Mouse (Mus musculus) hindbrain, embryonic 11.5 days (tissue): ENCODE results near the gene Ctsl. TPM values are rescaled to one million over a fixed set of nuclear protein-coding genes. Genes with fewer than 3 reads are reported as not detected.

Experiments
- ATAC-seq: fragments of 200-750 bp; cut with Nextera tagmentation; 2 replicates; pipeline ENCODE4 v1.8.0; 2017; ENCODE audit warnings: mild to moderate bottlenecking, moderate TSS enrichment, moderate library complexity; ENCODE audit not compliant: low FRiP score
- DNase-seq: peaks from one replicate; pipeline ENCODE4 v3.0.0-alpha.2; 2015; ENCODE audit warnings: low spot score
- H3K27ac ChIP-seq: fragments of 300-500 bp; sonication (generic); 2 replicates; pipeline ENCODE4 v1.5.1; 2014; ENCODE audit warnings: mild to moderate bottlenecking, low read depth, low read length
- H3K27me3 ChIP-seq: fragments of 300-500 bp; sonication (generic); 2 replicates; pipeline ENCODE4 v1.6.1; 2014; ENCODE audit warnings: mild to moderate bottlenecking, low read length, moderate library complexity, mixed read lengths; ENCODE audit not compliant: control insufficient read depth, insufficient read depth
- H3K36me3 ChIP-seq: fragments of 300-500 bp; sonication (generic); 2 replicates; pipeline ENCODE4 v1.6.1; 2014; ENCODE audit warnings: mild to moderate bottlenecking, low read length, moderate library complexity, mixed read lengths; ENCODE audit not compliant: control insufficient read depth, insufficient read depth
- H3K4me1 ChIP-seq: fragments of 300-500 bp; sonication (generic); replicated peaks from 2 replicates; pipeline ENCODE4 v1.6.1; 2014; ENCODE audit warnings: low read length, mixed read lengths; ENCODE audit not compliant: control insufficient read depth, insufficient read depth
- H3K4me2 ChIP-seq: fragments of 300-500 bp; sonication (generic); replicated peaks from 2 replicates; pipeline ENCODE4 v1.6.1; 2014; ENCODE audit warnings: mild to moderate bottlenecking, low read depth, low read length
- H3K4me3 ChIP-seq: fragments of 300-500 bp; sonication (generic); 2 replicates; pipeline ENCODE4 v1.5.1; 2014; ENCODE audit warnings: low read depth, low read length
- H3K9ac ChIP-seq: fragments of 300-500 bp; sonication (generic); 2 replicates; pipeline ENCODE4 v1.6.1; 2014; ENCODE audit warnings: low read depth, low read length
- H3K9me3 ChIP-seq: fragments of 300-500 bp; sonication (generic); 2 replicates; pipeline ENCODE4 v1.6.1; 2016; ENCODE audit warnings: low read length; ENCODE audit not compliant: control insufficient read depth
- WGBS: fragments of 180-500 bp; shearing (Covaris S2); extraction: QIAGEN DNeasy Blood & Tissue Kit; methylation state at CpG from one replicate; pipeline ENCODE4 v1.1.7; 2014; 5-methylcytosine and 5-hydroxymethylcytosine counted together
- polyA plus RNA-seq: library from polyadenylated mRNA; unstranded; fragments of >200 nt; fragmentation: Nextera tagmentation; extraction: Ambion mirVana; gene quantifications from 2 replicates; pipeline ENCODE4 v1.2.1, GENCODE M21; 2014

The Ctsl gene
- polyA plus RNA-seq, 1 experiment from 2014 or later = 135 TPM

DNA sequence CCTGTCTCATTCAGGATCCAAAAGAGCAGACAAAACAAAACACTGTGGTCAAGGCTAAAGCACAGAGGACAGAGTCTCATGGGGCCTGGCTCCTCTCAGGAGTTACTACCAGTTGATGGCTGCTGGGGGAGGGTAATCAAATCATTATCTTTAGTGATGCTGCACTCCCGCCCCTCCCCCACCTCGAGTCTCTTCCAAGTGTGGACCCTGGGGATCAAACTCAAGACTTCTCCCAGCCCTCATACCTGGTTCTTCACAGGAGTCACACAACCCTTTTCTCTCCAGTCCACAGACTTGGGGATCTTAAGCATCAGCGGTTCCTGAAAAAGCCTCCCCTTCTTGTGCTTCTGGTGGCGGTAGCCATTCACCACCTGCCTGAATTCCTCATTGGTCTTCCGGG lies 3.1 kb downstream of the Ctsl start:
- DNase-seq (no peak), ATAC-seq (no peak)
- Histone ChIP-seq H3K9ac (no peak overlapping the region), H3K4me2 (no peak overlapping the region), H3K9me3 (no peaks in the 10 kb centered on the region), H3K4me3 (no peak overlapping the region), H3K27ac (no peak overlapping the region), H3K4me1 (no peaks in the 10 kb centered on the region), H3K27me3 (no peaks in the 10 kb centered on the region), H3K36me3 (peaks cover 9% of the 10 kb centered on the region)
- 97% methylated on average over 5 of the region's 5 CpGs for WGBS

DNA sequence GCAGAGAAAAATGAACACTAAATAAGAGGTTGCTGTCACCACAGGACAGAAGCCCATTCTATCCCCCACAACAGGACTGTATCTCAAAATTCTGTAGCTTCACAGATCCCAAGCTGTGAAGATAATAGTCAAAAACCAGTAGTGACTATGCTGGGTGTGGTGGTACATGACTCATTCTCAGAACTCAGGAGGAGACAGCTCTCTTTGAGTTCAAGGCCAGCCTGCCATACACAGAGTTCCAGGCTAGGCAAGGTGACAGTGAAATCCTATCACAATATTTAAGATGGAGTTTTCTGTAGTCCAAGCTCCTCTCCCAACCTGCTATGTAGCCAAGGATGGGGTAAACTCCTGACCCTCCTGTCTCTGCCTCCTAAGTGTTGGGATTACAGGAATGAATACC lies 5.4 kb downstream of the Ctsl start:
- H3K4me1 ChIP-seq = no peaks in the 10 kb centered on the region
- H3K36me3 ChIP-seq = peaks cover 9% of the 10 kb centered on the region
- no peaks in the 10 kb centered on the region for H3K27me3 ChIP-seq
- no peak overlapping the region for H3K27ac ChIP-seq
- H3K9me3 ChIP-seq = no peaks in the 10 kb centered on the region
- no peak for DNase-seq
- no peak for ATAC-seq
- no peak overlapping the region for H3K9ac ChIP-seq
- H3K4me3 ChIP-seq = no peak overlapping the region
- no peak overlapping the region for H3K4me2 ChIP-seq

DNA sequence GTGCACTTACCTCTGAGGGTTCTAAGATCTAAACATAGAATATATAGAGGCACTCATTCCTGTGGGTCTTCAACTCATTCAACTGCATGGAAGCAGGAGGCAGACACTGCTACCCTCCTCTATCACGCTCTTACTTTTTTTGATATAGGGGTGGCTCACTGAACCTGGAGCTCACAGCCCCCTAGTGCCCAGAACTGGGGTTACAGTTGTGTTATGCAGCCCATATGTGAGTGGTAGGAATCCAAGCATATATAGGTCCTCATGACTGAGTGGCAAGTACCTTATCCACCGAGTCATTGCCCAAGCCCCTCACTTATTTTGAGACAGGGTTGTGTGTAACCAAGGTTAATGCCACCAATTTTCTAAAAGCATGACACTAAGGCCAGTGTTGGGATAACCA lies 6.4 kb downstream of the Ctsl start:
- Histone ChIP-seq H3K4me1 (no peaks in the 10 kb centered on the region), H3K27ac (no peak overlapping the region), H3K4me3 (no peak overlapping the region), H3K27me3 (no peaks in the 10 kb centered on the region), H3K9me3 (no peaks in the 10 kb centered on the region), H3K9ac (no peak overlapping the region), H3K4me2 (no peak overlapping the region), H3K36me3 (peaks cover 9% of the 10 kb centered on the region)
- peak; percentile 46 for DNase-seq
- no peak for ATAC-seq
- WGBS = 85% methylated on average over 2 of the region's 2 CpGs

DNA sequence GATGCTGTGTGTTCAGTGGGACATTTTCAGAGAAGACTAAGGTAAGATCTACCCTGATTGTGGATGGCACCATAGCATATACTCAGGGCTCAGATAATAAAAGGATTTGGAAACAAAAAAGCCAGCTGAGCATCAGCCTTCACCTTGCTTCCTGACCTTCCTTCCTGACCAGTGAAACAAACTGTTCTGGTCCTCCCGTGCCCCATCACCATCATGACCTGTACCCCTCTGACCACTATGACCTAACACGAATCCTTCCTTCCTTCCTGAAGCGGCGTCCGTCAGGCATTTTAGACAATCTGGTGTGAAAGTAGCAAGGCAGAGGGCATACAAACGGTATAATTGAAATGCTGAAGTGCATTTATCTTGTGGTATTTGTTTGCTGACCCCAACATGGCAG lies 8.6 kb downstream of the Ctsl start:
- Histone ChIP-seq H3K4me3 (no peak overlapping the region), H3K4me2 (no peak overlapping the region), H3K27ac (no peak overlapping the region), H3K9ac (no peak overlapping the region), H3K27me3 (no peaks in the 10 kb centered on the region), H3K36me3 (peaks cover 4% of the 10 kb centered on the region), H3K9me3 (no peaks in the 10 kb centered on the region), H3K4me1 (no peaks in the 10 kb centered on the region)
- WGBS = 85% methylated on average over 6 of the region's 6 CpGs
- DNase-seq (no peak), ATAC-seq (no peak)

DNA sequence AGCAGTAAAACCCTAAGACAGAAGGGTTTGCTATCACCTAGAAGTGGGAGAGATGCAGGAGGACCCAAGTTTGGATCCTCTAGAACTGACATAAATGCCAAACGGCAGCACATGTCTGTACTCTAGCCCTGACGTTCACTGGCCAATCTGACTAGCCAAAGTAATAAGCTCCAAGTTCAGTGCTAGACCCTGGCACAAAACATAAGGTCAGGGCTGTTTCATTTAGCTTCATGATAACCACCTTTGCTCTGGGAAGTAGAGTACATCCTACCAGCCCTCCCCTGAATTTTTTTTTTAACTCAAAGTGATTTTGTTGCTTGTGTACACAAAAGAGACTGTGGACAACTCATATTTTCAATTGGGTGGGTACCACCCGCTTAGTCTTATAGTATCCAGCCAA lies 9.7 kb downstream of the Ctsl start:
- H3K9me3 ChIP-seq = no peaks in the 10 kb centered on the region
- H3K9ac ChIP-seq = no peak overlapping the region
- no peaks in the 10 kb centered on the region for H3K27me3 ChIP-seq
- ATAC-seq = no peak
- no peak for DNase-seq
- H3K4me3 ChIP-seq = no peak overlapping the region
- no peaks in the 10 kb centered on the region for H3K4me1 ChIP-seq
- WGBS = 86% methylated on average over 3 of the region's 3 CpGs
- no peak overlapping the region for H3K27ac ChIP-seq
- no peak overlapping the region for H3K4me2 ChIP-seq
- H3K36me3 ChIP-seq = peaks cover 2% of the 10 kb centered on the region; the same call in 1 of the 2 replicates

DNA sequence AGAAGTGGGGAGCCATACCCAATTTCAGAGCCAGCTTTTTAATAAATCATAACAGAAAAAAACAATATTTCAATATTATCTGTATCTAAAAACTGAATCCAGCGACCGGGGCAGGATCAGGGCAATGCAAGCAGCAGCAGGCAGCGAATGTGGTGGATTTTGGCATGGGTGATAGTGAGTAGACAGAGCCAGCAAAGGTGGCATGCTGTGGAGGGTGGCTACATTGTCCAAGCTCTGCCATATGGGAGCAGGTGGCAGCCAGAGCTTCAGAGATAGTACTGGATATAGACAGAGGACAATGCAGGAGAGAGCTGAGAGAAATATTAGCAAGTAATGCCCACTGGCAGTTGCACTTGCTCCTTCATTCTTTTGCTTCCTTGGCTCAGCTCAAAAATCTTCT lies 11.0 kb downstream of the Ctsl start:
- no peak for DNase-seq
- Histone ChIP-seq H3K4me1 (no peaks in the 10 kb centered on the region), H3K9ac (no peak overlapping the region), H3K9me3 (no peaks in the 10 kb centered on the region), H3K4me2 (no peak overlapping the region), H3K36me3 (peaks cover 2% of the 10 kb centered on the region; the same call in 1 of the 2 replicates), H3K4me3 (no peak overlapping the region), H3K27ac (no peak overlapping the region), H3K27me3 (no peaks in the 10 kb centered on the region)
- 88% methylated on average over 3 of the region's 3 CpGs for WGBS
- no peak for ATAC-seq

DNA sequence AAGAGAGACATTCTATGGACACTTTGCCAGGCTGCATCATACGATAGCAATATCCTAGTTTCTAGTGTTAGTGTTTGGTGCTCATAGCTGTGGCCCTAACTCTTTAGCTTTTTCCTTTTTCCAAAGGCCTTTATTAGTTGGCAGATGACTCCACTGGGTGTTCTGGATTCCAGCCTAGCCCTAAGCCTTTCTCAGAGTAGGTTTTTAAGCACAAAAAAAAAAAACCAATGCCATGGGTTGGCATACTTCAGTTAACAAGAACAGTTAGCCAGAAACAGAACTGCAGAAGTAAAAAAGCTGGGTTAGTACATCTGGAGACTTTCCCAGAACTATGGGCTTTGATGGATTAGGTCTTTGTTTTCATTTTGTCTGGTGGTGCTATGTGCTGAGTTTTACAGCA lies 12.2 kb downstream of the Ctsl start:
- ATAC-seq = no peak
- Histone ChIP-seq H3K27ac (no peak overlapping the region), H3K4me2 (no peak overlapping the region), H3K4me1 (no peaks in the 10 kb centered on the region), H3K36me3 (peaks cover under 1% of the 10 kb centered on the region; the same call in 1 of the 2 replicates), H3K4me3 (no peak overlapping the region), H3K9ac (no peak overlapping the region), H3K9me3 (no peaks in the 10 kb centered on the region), H3K27me3 (no peaks in the 10 kb centered on the region)
- no peak for DNase-seq
- WGBS = 88% methylated on average over 1 of the region's 1 CpGs

DNA sequence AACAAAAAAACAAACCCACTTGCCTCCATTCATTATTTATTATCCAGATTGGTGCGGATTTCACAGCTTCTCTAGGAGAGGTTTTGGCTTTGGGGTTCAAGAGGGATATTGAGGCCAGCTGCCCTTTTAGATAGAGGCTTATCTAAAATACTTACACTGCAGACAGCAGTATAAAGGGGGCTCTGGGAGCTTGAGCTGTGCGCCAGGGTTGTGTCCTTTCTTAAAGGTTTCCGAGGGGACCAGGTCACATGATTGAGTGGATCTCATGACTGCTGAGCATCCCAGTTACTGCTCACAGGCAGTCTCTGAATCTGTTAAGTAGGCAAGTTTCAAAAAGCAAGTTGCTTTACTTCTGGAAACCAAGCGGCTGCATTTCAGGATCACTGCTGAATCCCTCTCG lies 13.3 kb downstream of the Ctsl start:
- ATAC-seq = no peak
- Histone ChIP-seq H3K27ac (no peak overlapping the region), H3K4me2 (no peak overlapping the region), H3K9me3 (no peaks in the 10 kb centered on the region), H3K9ac (no peak overlapping the region), H3K27me3 (no peaks in the 10 kb centered on the region), H3K36me3 (no peaks in the 10 kb centered on the region), H3K4me1 (no peaks in the 10 kb centered on the region), H3K4me3 (no peak overlapping the region)
- no peak for DNase-seq
- 71% methylated on average over 5 of the region's 5 CpGs for WGBS

DNA sequence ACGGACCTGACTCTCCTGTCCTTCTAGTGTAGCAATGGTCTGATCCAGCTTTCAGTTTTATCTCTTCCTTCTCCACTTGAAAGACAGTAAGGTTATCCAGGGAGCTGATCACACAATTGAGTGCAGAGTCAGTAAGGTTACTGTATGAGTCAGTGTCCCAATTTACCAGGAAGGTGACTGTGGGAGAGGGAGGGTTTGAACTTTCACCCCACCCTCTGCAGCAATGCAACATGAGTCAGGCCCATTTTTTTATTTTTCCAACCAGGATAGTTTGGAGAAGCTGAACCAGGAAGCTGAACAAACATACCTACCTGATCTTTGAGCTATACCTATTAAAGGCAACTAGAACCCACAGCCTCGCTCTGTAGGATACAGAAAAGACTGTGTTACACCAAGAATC lies 21.2 kb downstream of the Ctsl start:
- no peak overlapping the region for H3K27ac ChIP-seq
- no peaks in the 10 kb centered on the region for H3K36me3 ChIP-seq
- no peak overlapping the region for H3K4me3 ChIP-seq
- H3K9ac ChIP-seq = no peak overlapping the region
- no peaks in the 10 kb centered on the region for H3K9me3 ChIP-seq
- H3K4me2 ChIP-seq = no peak overlapping the region
- no peak for ATAC-seq
- DNase-seq = no peak
- WGBS = 65% methylated on average over 2 of the region's 2 CpGs
- H3K27me3 ChIP-seq = no peaks in the 10 kb centered on the region
- H3K4me1 ChIP-seq = no peaks in the 10 kb centered on the region
